Mouse (Mus musculus): ENCODE results near the gene Trip10.

GRCm38 (mm10) chr17:57255354-57255753 lies 6.1 kb downstream of the Trip10 start:
- TF ChIP-seq CTCF (IDR thresholded peaks at IDR 0.05; ENCODE audit: borderline replicate concordance, insufficient read depth, low read depth, low read length) (no peak), POLR2A (IDR thresholded peaks at IDR 0.05; ENCODE audit: borderline replicate concordance, insufficient read depth, low read length) (no peak)

All from cerebellum, adult 2 months (tissue).